Mouse (Mus musculus) mature B cell (primary cell): ENCODE measurements around the gene Gm5346.
"Not testable (repeated sequence)": the region's sequence is repeated elsewhere in the genome, so short reads cannot be mapped to it uniquely, and the experiment has no call there.

ENCODE experiments used
- in situ Hi-C: fragments of 300-500 bp; cut with MboI; formaldehyde crosslinking; loops from 2 replicates; pipeline ENCODE4 v1.14.3; 2019

Gm5346 gene

DNA sequence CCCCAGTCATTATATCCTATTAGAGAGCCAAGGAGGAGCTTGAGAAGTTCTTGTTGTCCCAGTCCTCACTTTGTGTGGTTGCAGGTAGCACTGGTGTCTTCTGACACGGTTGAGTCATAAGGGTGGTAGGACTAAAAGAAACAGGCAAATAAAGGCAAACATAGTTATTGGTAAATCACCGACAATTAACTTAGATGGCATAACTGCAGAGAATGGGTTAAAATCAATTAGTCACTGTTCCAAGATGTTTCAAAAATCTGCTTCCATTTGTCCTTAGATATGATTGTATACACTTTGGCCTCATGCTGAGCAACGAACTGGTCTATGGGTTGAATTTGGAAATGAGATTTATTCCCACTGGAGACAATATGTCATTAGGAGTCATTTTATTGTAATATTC, at the start of gene Gm5346:
Gm5346 (minus strand) TSS at position 101 of the 400 bp plus-strand sequence.
- in situ Hi-C loops = no loop called here

DNA sequence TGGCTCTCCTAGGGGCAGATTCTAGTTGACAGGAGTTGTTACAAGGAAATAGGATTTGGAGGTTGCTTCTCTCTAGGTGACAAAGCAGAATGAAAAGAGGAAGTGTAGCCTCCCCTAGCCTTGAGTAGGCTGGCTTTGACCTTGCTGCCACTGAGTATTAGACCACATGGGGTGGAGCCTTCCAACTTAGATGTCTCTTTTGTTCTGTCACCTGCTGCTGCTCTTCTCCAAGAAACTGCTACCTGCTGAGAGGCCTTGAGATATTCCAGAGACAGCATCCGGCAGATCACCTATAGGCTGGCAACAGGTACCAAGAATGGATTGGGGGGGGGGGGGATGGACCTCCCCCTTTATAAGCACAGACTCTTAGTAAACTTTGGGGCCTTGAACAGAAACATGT, 11.0 kb downstream of the Gm5346 start:
- in situ Hi-C loops = no loop called here

DNA sequence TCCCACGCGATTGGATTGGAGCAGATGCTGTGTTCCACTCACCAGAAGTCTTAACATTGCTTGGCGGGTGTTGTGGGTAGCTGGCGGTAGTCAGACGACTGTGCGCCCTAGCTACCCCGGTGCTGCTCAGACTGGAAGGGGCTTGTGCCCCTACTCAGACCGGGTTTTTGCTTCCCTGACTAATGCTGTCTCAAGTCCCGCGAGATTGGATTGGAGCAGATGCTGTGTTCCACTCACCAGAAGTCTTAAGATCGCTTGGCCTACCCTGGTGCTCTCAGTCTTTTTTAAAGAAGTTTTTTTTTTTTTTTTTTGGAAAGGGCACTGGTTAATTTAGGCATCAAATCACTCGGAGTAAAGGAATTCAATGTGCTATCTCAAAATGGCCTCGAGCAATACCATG, 23.4 kb downstream of the Gm5346 start:
- in situ Hi-C loops = not testable (repeated sequence)

DNA sequence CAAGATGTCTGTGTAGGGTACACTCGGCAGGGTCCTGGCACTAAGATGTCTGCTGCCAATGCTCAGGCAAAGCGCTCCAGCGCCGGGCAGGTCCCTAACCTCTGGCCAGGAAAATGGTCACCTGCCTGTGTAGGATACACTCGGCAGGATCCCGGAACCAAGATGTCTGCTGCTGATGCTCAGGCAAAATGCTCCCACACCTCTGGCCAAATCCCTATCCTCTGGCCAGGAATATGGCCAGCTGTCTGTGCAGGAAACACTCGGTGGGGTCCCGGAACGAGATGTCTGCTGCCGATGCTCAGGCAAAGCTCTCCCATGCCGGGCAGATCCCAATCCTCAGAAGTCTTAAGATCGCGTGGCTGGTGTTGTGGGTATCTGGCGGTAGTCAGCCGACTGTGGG, 23.9 kb downstream of the Gm5346 start:
- in situ Hi-C loops = not testable (repeated sequence)

DNA sequence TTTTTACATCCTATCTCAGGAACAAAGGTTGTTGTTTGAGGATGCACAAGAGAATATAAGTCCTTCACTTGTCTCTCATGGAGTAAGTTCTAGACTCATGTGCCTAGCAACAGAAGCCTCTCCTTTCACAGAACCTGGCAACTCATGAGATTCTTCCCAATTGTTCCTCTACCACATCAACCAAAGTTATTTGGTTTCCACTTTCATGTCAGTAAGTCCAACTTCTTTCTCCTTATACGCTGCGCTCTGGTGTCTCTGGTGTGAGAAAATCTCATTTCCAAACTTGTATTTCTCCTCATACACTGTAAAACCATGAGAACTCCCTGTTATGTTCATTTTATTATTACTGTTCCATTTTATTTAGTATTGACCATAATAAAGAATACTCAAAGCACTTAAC, 50.5 kb downstream of the Gm5346 start, which contains the start of gene Adam26a:
Adam26a (minus strand) TSS at position 101 of the 400 bp plus-strand sequence.
- in situ Hi-C loops = not testable (repeated sequence)
